Mouse (Mus musculus) C2C12 (cell line): ENCODE results near the gene Wdr11.

Experiments used
- CTCF ChIP-seq: IDR thresholded peaks from one replicate; pipeline ENCODE4 v1.5.1; 2011; ENCODE audit not compliant: control insufficient read depth, insufficient read depth, insufficient read length
- FOSL1 ChIP-seq: IDR thresholded peaks from one replicate; pipeline ENCODE4 v1.8.0; 2011; ENCODE audit warnings: mild to moderate bottlenecking, low read length; ENCODE audit not compliant: poor library complexity, insufficient read depth, severe bottlenecking
- MAX ChIP-seq: IDR thresholded peaks from one replicate; pipeline ENCODE4 v1.6.1; 2011; ENCODE audit warnings: mild to moderate bottlenecking, control low read depth
- MYOG ChIP-seq: IDR thresholded peaks from one replicate; pipeline ENCODE4 v1.6.1; 2011; ENCODE audit not compliant: control insufficient read depth, insufficient read length; ENCODE audit errors: extremely low read depth
- USF1 ChIP-seq: IDR thresholded peaks from one replicate; pipeline ENCODE4 v1.6.1; 2011; ENCODE audit warnings: low read depth, mild to moderate bottlenecking, control low read depth, moderate library complexity

GRCm38 (mm10) chr7:129637906-129638475, 46.3 kb downstream of the Wdr11 start:
- TF ChIP-seq CTCF (no peak), FOSL1 (no peak), MAX (no peak), MYOG (no peak), USF1 (no peak)
